Mouse (Mus musculus) MEL (cell line): ENCODE data around the gene Gm10271. TPM values are rescaled to one million over a fixed set of nuclear protein-coding genes. Genes with fewer than 3 reads are reported as not detected.

Experiments
- DNase-seq: peaks from one replicate; pipeline ENCODE4 v3.0.0; 2011; ENCODE audit warnings: low read depth, low spot score
- H3K27ac ChIP-seq: 2 replicates; pipeline ENCODE4 v1.5.1; 2012; ENCODE audit warnings: low read depth, mild to moderate bottlenecking, control low read depth, low read length, moderate library complexity; ENCODE audit not compliant: control insufficient read depth
- H3K27me3 ChIP-seq, 2 experiments: fragments of 150-350 bp in 1 of 2; sonication (generic) in 1 of 2; 2 replicates each; pipeline ENCODE4 v1.6.1; 2012; ENCODE audit warnings: low read length in 2 of 2, mild to moderate bottlenecking in 2 of 2, improper control_type of control experiment in 1 of 2, moderate library complexity in 1 of 2; ENCODE audit not compliant: insufficient read depth in 2 of 2, control insufficient read depth in 1 of 2
- H3K36me3 ChIP-seq, 2 experiments: 2 replicates each; pipeline ENCODE4 v1.6.1; 2012 to 2014; ENCODE audit warnings: low read length in 2 of 2, improper control_type of control experiment in 1 of 2, inconsistent platforms in 1 of 2, mild to moderate bottlenecking in 1 of 2; ENCODE audit not compliant: insufficient read depth in 2 of 2, control insufficient read depth in 1 of 2
- H3K4me1 ChIP-seq, 2 experiments: fragments of 150-350 bp in 1 of 2; sonication (generic) in 1 of 2; 2 replicates each; pipeline ENCODE4 v1.6.1; 2012; ENCODE audit warnings: low read length in 2 of 2, improper control_type of control experiment in 1 of 2, mild to moderate bottlenecking in 1 of 2; ENCODE audit not compliant: insufficient read depth in 2 of 2, control insufficient read depth in 1 of 2
- H3K4me3 ChIP-seq, 2 experiments: fragments of 150-350 bp in 1 of 2; sonication (generic) in 1 of 2; 2 replicates each; pipeline ENCODE4 v1.5.1; 2012; ENCODE audit warnings: low read depth in 2 of 2, low read length in 2 of 2, mild to moderate bottlenecking in 2 of 2, moderate library complexity in 2 of 2, control low read depth in 1 of 2, improper control_type of control experiment in 1 of 2; ENCODE audit not compliant: control insufficient read depth in 1 of 2, insufficient read depth in 1 of 2
- H3K79me2 ChIP-seq: 2 replicates; pipeline ENCODE4 v1.6.1; 2012; ENCODE audit warnings: mild to moderate bottlenecking, low read length, moderate library complexity; ENCODE audit not compliant: control insufficient read depth, poor library complexity, insufficient read depth
- H3K9ac ChIP-seq: 2 replicates; pipeline ENCODE4 v1.6.1; 2012; ENCODE audit warnings: low read depth, mild to moderate bottlenecking, control low read depth, low read length, moderate library complexity; ENCODE audit not compliant: control insufficient read depth, poor library complexity, severe bottlenecking
- H3K9me3 ChIP-seq: fragments of 150-350 bp; sonication (generic); replicated peaks from 2 replicates; pipeline ENCODE4 v1.6.1; 2012; ENCODE audit warnings: mild to moderate bottlenecking, low read length, improper control_type of control experiment, moderate library complexity; ENCODE audit not compliant: insufficient read depth
- BHLHE40 ChIP-seq: IDR thresholded peaks from 2 replicates; pipeline ENCODE4 v1.6.1; 2012; ENCODE audit warnings: low read depth, mild to moderate bottlenecking, inconsistent platforms, low read length, improper control_type of control experiment, borderline replicate concordance
- CTCF ChIP-seq, 3 experiments: IDR thresholded peaks in 2 of 3; conservative IDR thresholded peaks in 1 of 3; 2 replicates each; pipeline ENCODE4 v1.5.1; 2011 to 2012; ENCODE audit warnings: low read length in 3 of 3, low read depth in 2 of 3, mild to moderate bottlenecking in 2 of 3, improper control_type of control experiment in 1 of 3, inconsistent platforms in 1 of 3, mixed read lengths in 1 of 3, moderate library complexity in 1 of 3; ENCODE audit not compliant: control insufficient read depth in 1 of 3, insufficient read depth in 1 of 3, poor library complexity in 1 of 3, severe bottlenecking in 1 of 3
- ELF1 ChIP-seq: IDR thresholded peaks from 2 replicates; pipeline ENCODE4 v1.6.1; 2014; ENCODE audit warnings: low read depth, mild to moderate bottlenecking, inconsistent platforms, low read length, improper control_type of control experiment, moderate library complexity
- GABPA ChIP-seq: IDR thresholded peaks from 2 replicates; pipeline ENCODE4 v1.6.1; 2012; ENCODE audit warnings: low read depth, mild to moderate bottlenecking, inconsistent platforms, low read length, improper control_type of control experiment, moderate library complexity
- GATA1 ChIP-seq: IDR thresholded peaks from 2 replicates; pipeline ENCODE4 v1.6.1; 2011; ENCODE audit warnings: low read depth, low read length, improper control_type of control experiment
- JUND ChIP-seq: IDR thresholded peaks from 2 replicates; pipeline ENCODE4 v1.6.1; 2011; ENCODE audit warnings: low read depth, mild to moderate bottlenecking, improper control_type of control experiment, low read length
- KAT2A ChIP-seq: conservative IDR thresholded peaks from 2 replicates; pipeline ENCODE4 v1.6.1; 2012; ENCODE audit warnings: low read depth, low read length, improper control_type of control experiment, inconsistent platforms
- MEF2A ChIP-seq: IDR thresholded peaks from 2 replicates; pipeline ENCODE4 v1.6.1; 2014; ENCODE audit warnings: low read depth, mild to moderate bottlenecking, inconsistent platforms, low read length, improper control_type of control experiment; ENCODE audit not compliant: poor library complexity, insufficient replicate concordance, severe bottlenecking; ENCODE audit errors: extremely low read depth
- POLR2AphosphoS5 ChIP-seq: IDR thresholded peaks from 2 replicates; pipeline ENCODE4 v1.6.1; 2012; ENCODE audit warnings: low read depth, borderline replicate concordance, mild to moderate bottlenecking, inconsistent platforms, low read length, moderate library complexity, mixed read lengths
- SMC3 ChIP-seq: IDR thresholded peaks from 2 replicates; pipeline ENCODE4 v1.6.1; 2011; ENCODE audit warnings: low read depth, low read length, improper control_type of control experiment
- TAL1 ChIP-seq: IDR thresholded peaks from 2 replicates; pipeline ENCODE4 v1.6.1; 2012; ENCODE audit warnings: mild to moderate bottlenecking, inconsistent platforms, low read length, moderate library complexity, mixed read lengths
- ZC3H11A ChIP-seq: IDR thresholded peaks from 2 replicates; pipeline ENCODE4 v1.6.1; 2012; ENCODE audit warnings: low read depth, mild to moderate bottlenecking, inconsistent platforms, low read length, improper control_type of control experiment
- ZKSCAN1 ChIP-seq: IDR thresholded peaks from 2 replicates; pipeline ENCODE4 v1.6.1; 2012; ENCODE audit warnings: low read depth, mild to moderate bottlenecking, inconsistent platforms, low read length, improper control_type of control experiment, moderate library complexity
- ZNF384 ChIP-seq: IDR thresholded peaks from 2 replicates; pipeline ENCODE4 v1.6.1; 2012; ENCODE audit warnings: low read depth, mild to moderate bottlenecking, inconsistent platforms, low read length, improper control_type of control experiment
- polyA plus RNA-seq, 2 experiments: library from polyadenylated mRNA; stranded (reverse) in 1 of 2; unstranded in 1 of 2; fragments of >175 nt in 1 of 2; fragments of >200 nt in 1 of 2; gene quantifications; 2 replicates each; pipeline versions ENCODE4 v1.2.1 to v1.2.4; 2012; ENCODE audit warnings: low replicate concordance in 2 of 2, low read depth in 1 of 2; ENCODE audit not compliant: insufficient read length in 2 of 2, insufficient read depth in 1 of 2, missing spikeins in 1 of 2
- total RNA-seq: library from RNA; depleted of rRNA; stranded (reverse); fragments of 300-350 nt; gene quantifications from 2 replicates; pipeline ENCODE4 v1.2.3, GENCODE M21; 2012

Gene Gm10271
- total and polyA plus RNA-seq, 3 experiments: not detected

DNA sequence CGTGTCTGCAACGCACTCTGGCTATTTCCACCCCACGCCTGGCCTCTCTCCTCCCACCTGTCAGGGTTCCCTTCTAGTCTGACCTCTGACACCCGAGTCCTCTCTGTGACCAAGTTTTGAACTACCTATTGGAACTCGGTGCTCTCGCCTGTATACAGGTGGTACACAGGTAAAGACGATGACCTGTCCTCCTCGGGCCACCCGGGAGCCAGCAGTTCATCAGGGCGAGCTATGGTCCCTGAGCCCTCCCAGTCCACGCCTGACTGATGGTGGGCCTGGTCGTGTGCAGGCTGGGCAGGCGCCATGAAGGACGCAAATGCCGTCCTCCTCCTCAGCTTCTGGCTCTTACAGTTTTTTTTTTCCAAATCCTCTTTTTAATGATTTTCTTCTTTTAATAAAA, 51.0 kb downstream of the Gm10271 start:
- Histone ChIP-seq H3K4me3 (no peak overlapping the region), H3K9me3 (no peaks in the 10 kb centered on the region)
- TF ChIP-seq ELF1: no peak
- no peak for TF ChIP-seq SMC3
- TF ChIP-seq JUND: no peak
- no peak for TF ChIP-seq ZKSCAN1
- no peak for TF ChIP-seq GATA1
- no peak for TF ChIP-seq GABPA
- TF ChIP-seq KAT2A: no peak
- no peak for TF ChIP-seq TAL1
- TF ChIP-seq POLR2AphosphoS5: no peak
- TF ChIP-seq ZC3H11A: no peak
- TF ChIP-seq, all 39 proteins: peak for 0
- no peak overlapping the region for H3K27ac ChIP-seq
- DNase-seq: no peak
- no peaks in the 10 kb centered on the region for H3K79me2 ChIP-seq
- no peaks in the 10 kb centered on the region for H3K4me1 ChIP-seq
- H3K27me3 ChIP-seq: no peaks in the 10 kb centered on the region
- peaks cover 0 to 4% of the 10 kb centered on the region in 2 experiments; a peak in 2 of 4 replicates for H3K36me3 ChIP-seq
- no peak overlapping the region for H3K9ac ChIP-seq

DNA sequence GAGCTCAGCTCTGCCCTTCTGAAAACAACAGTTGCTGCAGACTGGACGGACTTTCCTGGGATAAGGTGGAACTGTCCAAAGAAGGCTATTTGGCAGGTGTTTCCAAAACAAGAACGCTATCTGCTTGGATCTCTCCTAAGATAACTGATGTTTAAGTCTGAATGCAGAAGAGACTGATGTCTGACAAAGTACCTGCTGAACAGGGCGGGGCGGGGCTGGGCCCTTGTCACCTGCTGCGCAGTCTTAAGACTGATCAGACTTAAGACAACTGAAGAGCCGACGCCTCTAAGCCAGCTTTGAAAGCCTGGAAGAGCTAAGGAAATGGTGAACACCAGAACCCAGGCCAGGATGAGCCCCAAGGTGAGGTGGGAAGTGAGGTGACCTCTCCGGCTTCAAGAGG, 51.8 kb downstream of the Gm10271 start:
- Histone ChIP-seq H3K79me2 (no peaks in the 10 kb centered on the region), H3K27me3 (no peaks in the 10 kb centered on the region), H3K9ac (no peak overlapping the region), H3K4me1 (no peaks in the 10 kb centered on the region), H3K9me3 (no peaks in the 10 kb centered on the region), H3K27ac (no peak overlapping the region), H3K4me3 (no peak overlapping the region), H3K36me3 (0 out of 4 replicates have a peak, but pooled peaks cover 0 to 2% of the 10 kb centered on the region in 2 experiments)
- no peak for TF ChIP-seq ZNF384
- TF ChIP-seq SMC3: no peak
- no peak for TF ChIP-seq CTCF (IDR thresholded peaks at IDR 0.05 in 2 of 3, conservative IDR thresholded peaks at IDR 0.05 in 1 of 3; ENCODE audit: control insufficient read depth in 1 of 3, insufficient read depth in 1 of 3, low read depth in 2 of 3, low read length in 3 of 3, poor library complexity in 1 of 3, severe bottlenecking in 1 of 3)
- TF ChIP-seq POLR2AphosphoS5: no peak
- TF ChIP-seq ZC3H11A: no peak
- no peak for TF ChIP-seq MEF2A
- no peak for TF ChIP-seq BHLHE40
- no peak for TF ChIP-seq KAT2A
- no peak for DNase-seq
